Mouse (Mus musculus) forebrain, embryonic 14.5 days (tissue): ENCODE data around the gene Cox8b. TPM values are rescaled to one million over a fixed set of nuclear protein-coding genes. Genes with fewer than 3 reads are reported as not detected.

ENCODE experiments used
- ATAC-seq: fragments of 200-750 bp; cut with Nextera tagmentation; 2 replicates; pipeline ENCODE4 v1.8.0; 2017; ENCODE audit warnings: mild to moderate bottlenecking, moderate library complexity
- DNase-seq: peaks from one replicate; pipeline ENCODE4 v3.0.0-alpha.2; 2015; ENCODE audit warnings: low spot score
- H3K27ac ChIP-seq: fragments of 300-500 bp; sonication (generic); 2 replicates; pipeline ENCODE4 v1.5.1; 2014; ENCODE audit warnings: low read depth, mild to moderate bottlenecking, control low read depth, low read length, moderate library complexity
- H3K27me3 ChIP-seq: fragments of 300-500 bp; sonication (generic); replicated peaks from 2 replicates; pipeline ENCODE4 v1.6.1; 2014; ENCODE audit warnings: low read length, control low read depth, mixed read lengths; ENCODE audit not compliant: control insufficient read depth, insufficient read depth
- H3K36me3 ChIP-seq: fragments of 300-500 bp; sonication (generic); 2 replicates; pipeline ENCODE4 v1.6.1; 2014; ENCODE audit warnings: low read length, control low read depth; ENCODE audit not compliant: control insufficient read depth, insufficient read depth
- H3K4me1 ChIP-seq: fragments of 300-500 bp; sonication (generic); 2 replicates; pipeline ENCODE4 v1.6.1; 2014; ENCODE audit warnings: antibody characterized with exemption, low read length, control low read depth; ENCODE audit not compliant: control insufficient read depth, insufficient read depth
- H3K4me2 ChIP-seq: fragments of 300-500 bp; sonication (generic); 2 replicates; pipeline ENCODE4 v1.6.1; 2014; ENCODE audit warnings: mild to moderate bottlenecking, control low read depth, low read length
- H3K4me3 ChIP-seq: fragments of 300-500 bp; sonication (generic); 2 replicates; pipeline ENCODE4 v1.5.1; 2014; ENCODE audit warnings: low read depth, low read length, control low read depth
- H3K9ac ChIP-seq: fragments of 300-500 bp; sonication (generic); 2 replicates; pipeline ENCODE4 v1.6.1; 2014; ENCODE audit warnings: mild to moderate bottlenecking, low read length, control low read depth, moderate library complexity
- H3K9me3 ChIP-seq: fragments of 300-500 bp; sonication (generic); replicated peaks from 2 replicates; pipeline ENCODE4 v1.6.1; 2016; ENCODE audit warnings: low read length, control low read depth, mixed read lengths; ENCODE audit not compliant: control insufficient read depth
- WGBS: fragments of 180-500 bp; shearing (Covaris S2); extraction: QIAGEN DNeasy Blood & Tissue Kit; methylation state at CpG from one replicate; pipeline ENCODE4 v1.1.7; 2014; 5-methylcytosine and 5-hydroxymethylcytosine counted together
- polyA plus RNA-seq: library from polyadenylated mRNA; unstranded; fragments of >200 nt; fragmentation: Nextera tagmentation; extraction: Ambion mirVana; gene quantifications from 2 replicates; pipeline ENCODE4 v1.2.1, GENCODE M21; 2014

Gene Cox8b
- polyA plus RNA-seq, 1 experiment from 2014 or later, result not detected

DNA sequence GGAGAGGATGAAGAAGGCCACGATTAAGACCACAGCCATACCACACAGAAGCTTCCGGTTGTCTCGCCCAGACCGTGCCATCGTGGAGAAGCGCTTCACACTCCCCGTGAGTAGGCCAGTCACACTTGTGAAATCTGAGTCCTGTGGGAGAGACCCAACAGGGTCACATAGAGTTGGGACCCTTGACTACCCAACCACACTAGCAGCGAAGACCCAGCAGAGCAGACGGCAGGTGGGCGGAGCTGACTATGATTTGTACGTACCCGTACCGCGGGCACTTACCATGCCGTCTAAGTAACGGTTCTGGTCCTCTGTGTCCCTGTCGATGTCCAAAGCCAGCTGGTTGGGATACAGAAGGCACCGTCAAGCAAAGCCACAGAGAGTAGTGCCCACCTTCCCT, 45.8 kb downstream of the Cox8b start:
- H3K27ac ChIP-seq, result no peak overlapping the region
- 92% methylated on average over 18 of the region's 18 CpGs for WGBS
- DNase-seq (no peak), ATAC-seq (no peak)
- H3K9ac ChIP-seq, result no peak overlapping the region
- H3K4me2 ChIP-seq, result 0 out of 2 replicates have a peak overlapping the region, but pooled peaks have one; percentile 98
- H3K4me1 ChIP-seq, result peaks cover 18% of the 10 kb centered on the region
- H3K27me3 ChIP-seq, result no peaks in the 10 kb centered on the region
- H3K36me3 ChIP-seq, result peaks cover 47% of the 10 kb centered on the region
- no peak overlapping the region for H3K4me3 ChIP-seq
- H3K9me3 ChIP-seq, result no peaks in the 10 kb centered on the region

DNA sequence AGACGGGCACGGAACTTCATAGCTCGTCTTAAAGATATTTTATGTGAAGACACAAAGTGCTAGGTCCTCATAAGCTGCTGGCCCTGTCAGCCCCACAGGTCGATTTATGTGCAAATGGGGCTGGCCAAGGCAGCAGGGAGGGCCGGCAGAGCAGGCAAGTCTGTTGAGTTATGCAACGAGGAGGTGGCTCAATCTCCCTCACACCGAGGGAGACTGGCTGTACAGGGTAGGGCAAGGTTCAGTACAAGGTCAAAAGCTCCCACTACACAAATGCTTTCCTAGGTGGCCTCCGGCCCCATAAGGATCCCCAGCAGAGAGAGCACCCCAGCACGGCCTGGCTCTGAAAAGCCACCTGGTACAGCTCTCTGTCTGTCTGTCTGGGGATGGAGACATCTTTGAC, 46.9 kb downstream of the Cox8b start:
- Histone ChIP-seq H3K27me3 (no peaks in the 10 kb centered on the region), H3K9ac (no peak overlapping the region), H3K27ac (no peak overlapping the region), H3K4me1 (peaks cover 13% of the 10 kb centered on the region), H3K36me3 (peaks cover 36% of the 10 kb centered on the region), H3K4me2 (no peak overlapping the region), H3K4me3 (no peak overlapping the region), H3K9me3 (no peaks in the 10 kb centered on the region)
- WGBS, result 85% methylated on average over 9 of the region's 9 CpGs
- DNase-seq (no peak), ATAC-seq (no peak)

DNA sequence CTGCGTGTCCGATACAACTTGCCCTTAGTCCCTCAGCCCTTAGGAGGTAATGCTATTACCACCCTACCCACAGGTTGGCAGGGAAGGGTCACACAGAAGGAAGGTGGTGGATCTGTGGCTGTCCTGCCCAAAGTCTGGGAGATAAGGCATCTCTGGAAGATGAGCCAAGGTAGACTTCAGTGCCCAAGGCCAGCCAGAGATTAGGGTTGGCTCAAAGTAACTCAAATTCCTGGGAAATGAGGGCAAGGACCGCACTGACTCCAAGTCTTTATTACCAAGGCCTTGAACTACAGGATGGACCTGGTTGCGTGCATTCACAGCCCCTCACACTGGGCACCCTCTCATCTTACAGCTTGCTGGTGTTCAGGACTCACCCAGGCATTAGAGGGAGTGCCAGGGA, 48.3 kb downstream of the Cox8b start:
- WGBS, result 96% methylated on average over 4 of the region's 4 CpGs

More for the DNA sequence above, 48.3 kb downstream of the Cox8b start:
- no peak overlapping the region for H3K9ac ChIP-seq
- H3K27ac ChIP-seq, result no peak overlapping the region
- no peak overlapping the region for H3K4me3 ChIP-seq
- H3K36me3 ChIP-seq, result peaks cover 35% of the 10 kb centered on the region
- no peaks in the 10 kb centered on the region for H3K9me3 ChIP-seq
- DNase-seq (no peak), ATAC-seq (no peak)
- peaks cover 6% of the 10 kb centered on the region for H3K4me1 ChIP-seq
- no peaks in the 10 kb centered on the region for H3K27me3 ChIP-seq
- no peak overlapping the region for H3K4me2 ChIP-seq

Other genes starting within 250 kb of the Cox8b start
- gene Olfr539, start 240.5 kb downstream of the Cox8b start, polyA plus RNA-seq, result not detected in 2 replicates
- not detected in 2 replicates for gene Olfr45, start 218.5 kb downstream of the Cox8b start, polyA plus RNA-seq
- gene Olfr541, start 203.2 kb downstream of the Cox8b start, polyA plus RNA-seq, result not detected in 2 replicates
- not detected in 2 replicates for gene Cyp2e1, start 136.7 kb downstream of the Cox8b start, polyA plus RNA-seq
- 0.23 and 0.45 TPM in 2 replicates for gene Syce1, start 112.6 kb downstream of the Cox8b start, polyA plus RNA-seq
- gene Zfp941, start 78.3 kb downstream of the Cox8b start, polyA plus RNA-seq, result 12.3 and 13.6 TPM in 2 replicates
- 0.41 TPM in 1 of 2 replicates, not detected in the other for gene Urah, start 65.4 kb downstream of the Cox8b start, polyA plus RNA-seq
- gene Scgb1c1, start 54.9 kb downstream of the Cox8b start, polyA plus RNA-seq, result not detected in 2 replicates
- not detected in 2 replicates for gene Odf3, start 52.6 kb downstream of the Cox8b start, polyA plus RNA-seq
- gene Gm45785, start 44.1 kb downstream of the Cox8b start, polyA plus RNA-seq, result not detected in 2 replicates
- gene Ric8a, start 43.5 kb downstream of the Cox8b start, polyA plus RNA-seq, result 95.0 and 96.9 TPM in 2 replicates
- 47.2 and 53.3 TPM in 2 replicates for gene Bet1l, start 42.9 kb downstream of the Cox8b start, polyA plus RNA-seq
- gene Psmd13, start 18.5 kb downstream of the Cox8b start, polyA plus RNA-seq, result 262 and 286 TPM in 2 replicates
- 28.2 and 29.5 TPM in 2 replicates for gene Sirt3, start 18.1 kb downstream of the Cox8b start, polyA plus RNA-seq
- gene Nlrp6, start 20.5 kb upstream of the Cox8b start, polyA plus RNA-seq, result 0.37 and 0.73 TPM in 2 replicates
- 8.8 TPM in 2 replicates for gene Pgghg, start 40.9 kb upstream of the Cox8b start, polyA plus RNA-seq
- gene Ifitm5, start 49.8 kb upstream of the Cox8b start, polyA plus RNA-seq, result not detected in 2 replicates
- gene Gm45717, start 55.5 kb upstream of the Cox8b start, polyA plus RNA-seq, result not detected in 2 replicates
- gene Ifitm2, start 55.5 kb upstream of the Cox8b start, polyA plus RNA-seq, result 163 and 235 TPM in 2 replicates
- gene Ifitm1, start 66.8 kb upstream of the Cox8b start, polyA plus RNA-seq, result 11.0 and 12.2 TPM in 2 replicates
- 24.7 and 29.7 TPM in 2 replicates for gene Ifitm3, start 110.3 kb upstream of the Cox8b start, polyA plus RNA-seq
- gene Ifitm6, start 117.5 kb upstream of the Cox8b start, polyA plus RNA-seq, result 0.27 and 0.37 TPM in 2 replicates
- gene Gm17387, start 128.7 kb upstream of the Cox8b start, polyA plus RNA-seq, result not detected in 2 replicates
- gene B4galnt4, start 160.7 kb upstream of the Cox8b start, polyA plus RNA-seq, result 29.1 and 29.5 TPM in 2 replicates
- gene Pkp3, start 177.8 kb upstream of the Cox8b start, polyA plus RNA-seq, result not detected in 2 replicates
- gene Sigirr, start 200.1 kb upstream of the Cox8b start, polyA plus RNA-seq, result 2.4 and 2.5 TPM in 2 replicates
- gene Ano9, start 217.4 kb upstream of the Cox8b start, polyA plus RNA-seq, result 0.10 TPM in 1 of 2 replicates, not detected in the other
- gene Ptdss2, start 221.9 kb upstream of the Cox8b start, polyA plus RNA-seq, result 81.2 and 82.1 TPM in 2 replicates